Mouse (Mus musculus) bone marrow macrophage, adult 2 months (primary cell): ENCODE measurements at regions not wholly inside any gene's neighbourhood (a gene's known extent, or its start where the extent isn't known, plus 50 kb on each side); places are given as distances from the start of the nearest gene placed in this dataset.

Source experiments
- CTCF ChIP-seq: IDR thresholded peaks from 2 replicates; pipeline ENCODE4 v1.5.1; 2012; ENCODE audit warnings: low read depth, mild to moderate bottlenecking, low read length, moderate library complexity
- POLR2A ChIP-seq: IDR thresholded peaks from 2 replicates; pipeline ENCODE4 v1.6.1; 2012; ENCODE audit warnings: mild to moderate bottlenecking, low read depth, low read length, borderline replicate concordance

GRCm38 (mm10) chr11:44188202-44188601 lies 211.7 kb upstream of the Il12b start:
- TF ChIP-seq CTCF (no peak), POLR2A (no peak)
